8 mouse cellular contexts compared by ENCODE assay signal in the genomic region with DNA sequence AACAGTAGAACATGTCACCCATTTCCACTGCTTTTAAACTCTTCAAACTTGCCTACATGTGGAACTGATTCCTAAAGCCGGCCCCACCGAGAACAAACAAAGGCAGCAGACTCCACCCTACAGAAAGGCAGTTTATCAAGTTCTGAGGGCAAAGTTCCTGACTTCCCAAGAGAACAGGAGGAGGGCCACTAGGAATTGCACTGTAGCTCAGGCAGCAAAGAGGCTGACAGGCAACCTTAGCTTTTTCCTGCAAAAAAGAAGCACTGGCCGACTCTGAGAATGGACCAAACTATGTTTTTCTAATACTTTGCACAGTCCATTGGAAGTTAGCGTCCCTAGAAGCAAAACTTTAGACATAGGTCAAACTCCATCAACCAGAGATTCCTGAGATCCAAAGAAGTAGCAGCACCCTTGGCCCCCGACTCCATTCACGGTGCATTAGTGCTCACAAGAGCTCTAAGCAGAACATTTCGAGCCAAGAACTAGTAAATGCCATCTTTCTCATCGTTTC. TPM values are rescaled to one million over a fixed set of nuclear protein-coding genes. Genes with fewer than 3 reads are reported as not detected.
A peak's percentile ranks its signal among the peaks of the same experiment; 100 is the strongest.
DNase-seq lines count a peak whose midpoint lies in the region; ATAC-seq lines count a peak whose summit lies in the region.

No protein-coding gene starts in this region.

- DNase-seq in embryo, embryonic 10.5 days (ENCODE audit: low spot score) = peak; percentile 79
- no peak for DNase-seq in forebrain, embryonic 14.5 days (ENCODE audit: low spot score)
- DNase-seq in ovary, postnatal 14 days (ENCODE audit: low spot score) = no peak
- DNase-seq in left cerebral cortex, postnatal 14 days (ENCODE audit: low spot score in 2 of 2) = no peak
- no peak for DNase-seq in cerebellum, postnatal 10 days

- H3K9ac ChIP-seq in forebrain, embryonic 14.5 days (ENCODE audit: low read length) = no peak overlapping the region
- peak overlapping the region; percentile 57 for H3K9ac ChIP-seq in intestine, embryonic 16.5 days (ENCODE audit: low read depth, low read length)
- no peak overlapping the region for H3K9ac ChIP-seq in liver, embryonic 15.5 days
- no peak overlapping the region for H3K9ac ChIP-seq in neural tube, embryonic 15.5 days (replicated peaks)

- H3K4me1 ChIP-seq in forebrain, embryonic 14.5 days (ENCODE audit: control insufficient read depth, insufficient read depth, low read length) = peaks cover 39% of the 10 kb centered on the region
- H3K4me1 ChIP-seq in intestine, embryonic 16.5 days (ENCODE audit: control insufficient read depth, insufficient read depth, low read length) = peaks cover 73% of the 10 kb centered on the region
- H3K4me1 ChIP-seq in liver, embryonic 15.5 days (replicated peaks) = peaks cover 77% of the 10 kb centered on the region
- H3K4me1 ChIP-seq in neural tube, embryonic 15.5 days = peaks cover 63% of the 10 kb centered on the region

- no peaks in the 10 kb centered on the region for H3K9me3 ChIP-seq in forebrain, embryonic 14.5 days (replicated peaks; ENCODE audit: control insufficient read depth, low read length)
- H3K9me3 ChIP-seq in intestine, embryonic 16.5 days (ENCODE audit: control insufficient read depth, low read length) = no peaks in the 10 kb centered on the region
- H3K9me3 ChIP-seq in liver, embryonic 15.5 days (replicated peaks) = no peaks in the 10 kb centered on the region
- no peaks in the 10 kb centered on the region for H3K9me3 ChIP-seq in neural tube, embryonic 15.5 days (replicated peaks)

- 39% methylated on average over 8 of the region's 8 CpGs for WGBS in forebrain, embryonic 14.5 days
- WGBS in intestine, embryonic 16.5 days = 11% methylated on average over 8 of the region's 8 CpGs
- WGBS in liver, embryonic 15.5 days (ENCODE audit: insufficient replicate concordance) = 40% methylated on average over 8 of the region's 8 CpGs
- WGBS in neural tube, embryonic 15.5 days = 23% methylated on average over 8 of the region's 8 CpGs

- peak overlapping the region; percentile 87 for H3K27ac ChIP-seq in forebrain, embryonic 14.5 days (ENCODE audit: low read depth, low read length)
- H3K27ac ChIP-seq in intestine, embryonic 16.5 days (ENCODE audit: low read length) = peak overlapping the region; percentile 98
- peak overlapping the region; percentile 76 for H3K27ac ChIP-seq in liver, embryonic 15.5 days (replicated peaks)
- peak overlapping the region; percentile 81 for H3K27ac ChIP-seq in neural tube, embryonic 15.5 days (replicated peaks)

- H3K36me3 ChIP-seq in forebrain, embryonic 14.5 days (ENCODE audit: control insufficient read depth, insufficient read depth, low read length) = no peaks in the 10 kb centered on the region
- H3K36me3 ChIP-seq in intestine, embryonic 16.5 days (ENCODE audit: control insufficient read depth, insufficient read depth, low read length) = no peaks in the 10 kb centered on the region
- H3K36me3 ChIP-seq in liver, embryonic 15.5 days (replicated peaks) = no peaks in the 10 kb centered on the region
- H3K36me3 ChIP-seq in neural tube, embryonic 15.5 days = no peaks in the 10 kb centered on the region

- no peak overlapping the region; the same call in 1 of the 2 replicates for H3K4me2 ChIP-seq in forebrain, embryonic 14.5 days (ENCODE audit: low read length)
- H3K4me2 ChIP-seq in intestine, embryonic 16.5 days (ENCODE audit: low read depth, low read length) = peak overlapping the region; percentile 59
- peak overlapping the region; percentile 51 for H3K4me2 ChIP-seq in liver, embryonic 15.5 days
- peak overlapping the region; percentile 13 for H3K4me2 ChIP-seq in neural tube, embryonic 15.5 days

- ATAC-seq in forebrain, embryonic 14.5 days = no peak
- peak; percentile 84 for ATAC-seq in intestine, embryonic 16.5 days
- ATAC-seq in liver, embryonic 15.5 days (ENCODE audit: insufficient read depth) = peak; percentile 53
- no peak for ATAC-seq in neural tube, embryonic 15.5 days (ENCODE audit: low FRiP score)

- intact Hi-C loops in left cerebral cortex, postnatal 14 days (cut with DNase I) = no loop called here

- no peak overlapping the region for H3K4me3 ChIP-seq in forebrain, embryonic 14.5 days (ENCODE audit: low read depth, low read length)
- H3K4me3 ChIP-seq in intestine, embryonic 16.5 days (ENCODE audit: low read length) = peak overlapping the region; percentile 31
- H3K4me3 ChIP-seq in liver, embryonic 15.5 days (replicated peaks) = no peak overlapping the region
- no peak overlapping the region for H3K4me3 ChIP-seq in neural tube, embryonic 15.5 days (replicated peaks)

- no peaks in the 10 kb centered on the region for H3K27me3 ChIP-seq in forebrain, embryonic 14.5 days (replicated peaks; ENCODE audit: control insufficient read depth, insufficient read depth, low read length)
- H3K27me3 ChIP-seq in intestine, embryonic 16.5 days (replicated peaks; ENCODE audit: control insufficient read depth, insufficient read depth, low read length) = no peaks in the 10 kb centered on the region
- no peaks in the 10 kb centered on the region for H3K27me3 ChIP-seq in liver, embryonic 15.5 days
- H3K27me3 ChIP-seq in neural tube, embryonic 15.5 days (replicated peaks) = no peaks in the 10 kb centered on the region

RNA-seq across cellular contexts. Expression of gene Ctnnd1, which starts 14.3 kb away (rescaled TPM):
- polyA plus RNA-seq in forebrain, embryonic 14.5 days (2014; fragmentation: Nextera tagmentation; extraction: Ambion mirVana) = 27.1 and 27.8 TPM in 2 replicates
- 57.2 and 64.1 TPM in 2 replicates for polyA plus RNA-seq in intestine, embryonic 16.5 days (2015; fragmentation: Nextera tagmentation; extraction: Ambion mirVana)
- polyA plus RNA-seq in liver, embryonic 15.5 days (2015; fragmentation: Nextera tagmentation; extraction: Ambion mirVana) = 12.4 and 13.1 TPM in 2 replicates
- 27.5 and 27.6 TPM in 2 replicates for polyA plus RNA-seq in neural tube, embryonic 15.5 days (2015; fragmentation: Nextera tagmentation; extraction: Ambion mirVana)
- 10 to 100 TPM; 65.6 to 76.0 TPM for total RNA-seq in left cerebral cortex, postnatal 14 days (2021)

RNA-seq across cellular contexts. Expression of gene Btbd18, which starts 22.6 kb away (rescaled TPM):
- 0.10 and 0.33 TPM in 2 replicates for polyA plus RNA-seq in forebrain, embryonic 14.5 days (2014; fragmentation: Nextera tagmentation; extraction: Ambion mirVana)
- polyA plus RNA-seq in intestine, embryonic 16.5 days (2015; fragmentation: Nextera tagmentation; extraction: Ambion mirVana) = 0.07 and 0.12 TPM in 2 replicates
- polyA plus RNA-seq in liver, embryonic 15.5 days (2015; fragmentation: Nextera tagmentation; extraction: Ambion mirVana) = 0.05 TPM in 2 replicates
- 0.28 and 0.36 TPM in 2 replicates for polyA plus RNA-seq in neural tube, embryonic 15.5 days (2015; fragmentation: Nextera tagmentation; extraction: Ambion mirVana)
- not detected for total RNA-seq in left cerebral cortex, postnatal 14 days (2021)

RNA-seq across cellular contexts. Expression of gene Selenoh, which starts 34.3 kb away (rescaled TPM):
- 277 and 350 TPM in 2 replicates for polyA plus RNA-seq in forebrain, embryonic 14.5 days (2014; fragmentation: Nextera tagmentation; extraction: Ambion mirVana)
- 184 and 206 TPM in 2 replicates for polyA plus RNA-seq in intestine, embryonic 16.5 days (2015; fragmentation: Nextera tagmentation; extraction: Ambion mirVana)
- polyA plus RNA-seq in liver, embryonic 15.5 days (2015; fragmentation: Nextera tagmentation; extraction: Ambion mirVana) = 71.6 and 86.7 TPM in 2 replicates
- polyA plus RNA-seq in neural tube, embryonic 15.5 days (2015; fragmentation: Nextera tagmentation; extraction: Ambion mirVana) = 189 and 204 TPM in 2 replicates
- 10 to 100 TPM; 47.2 to 54.1 TPM for total RNA-seq in left cerebral cortex, postnatal 14 days (2021)

RNA-seq across cellular contexts. Expression of gene Gm28635, which starts 41.6 kb away (rescaled TPM):
- not detected in 2 replicates for polyA plus RNA-seq in forebrain, embryonic 14.5 days (2014; fragmentation: Nextera tagmentation; extraction: Ambion mirVana)
- polyA plus RNA-seq in intestine, embryonic 16.5 days (2015; fragmentation: Nextera tagmentation; extraction: Ambion mirVana) = not detected in 2 replicates
- not detected in 2 replicates for polyA plus RNA-seq in liver, embryonic 15.5 days (2015; fragmentation: Nextera tagmentation; extraction: Ambion mirVana)
- polyA plus RNA-seq in neural tube, embryonic 15.5 days (2015; fragmentation: Nextera tagmentation; extraction: Ambion mirVana) = not detected in 2 replicates
- total RNA-seq in left cerebral cortex, postnatal 14 days (2021) = 1 to 10 TPM; 1.8 to 3.5 TPM

RNA-seq across cellular contexts. Expression of gene Med19, which starts 41.9 kb away (rescaled TPM):
- polyA plus RNA-seq in forebrain, embryonic 14.5 days (2014; fragmentation: Nextera tagmentation; extraction: Ambion mirVana) = 55.3 and 59.8 TPM in 2 replicates
- polyA plus RNA-seq in intestine, embryonic 16.5 days (2015; fragmentation: Nextera tagmentation; extraction: Ambion mirVana) = 29.0 and 31.6 TPM in 2 replicates
- 18.7 and 21.1 TPM in 2 replicates for polyA plus RNA-seq in liver, embryonic 15.5 days (2015; fragmentation: Nextera tagmentation; extraction: Ambion mirVana)
- 52.7 and 53.0 TPM in 2 replicates for polyA plus RNA-seq in neural tube, embryonic 15.5 days (2015; fragmentation: Nextera tagmentation; extraction: Ambion mirVana)
- total RNA-seq in left cerebral cortex, postnatal 14 days (2021) = 10 to 100 TPM; 30.3 to 32.3 TPM

Comparison
In these comparisons a context has a peak if more than half of its experiments do, and no peak if none do; other contexts are left out.
1. ATAC-seq: peak in intestine, embryonic 16.5 days (single experiment) and liver, embryonic 15.5 days (single experiment); none in forebrain, embryonic 14.5 days (single experiment) and neural tube, embryonic 15.5 days (single experiment).
2. Peak in every context shown above with its lines, with median percentiles within 50 percentile points of each other: H3K27ac ChIP-seq.